Mouse (Mus musculus) T-helper 17 cell (primary cell): ENCODE results near the gene Ap5z1.

ENCODE experiments used
- in situ Hi-C, 2 experiments: fragments of 300-600 bp; cut with MboI, MseI; formaldehyde crosslinking; loops; 1 replicate in 1 of 2; 2 replicates in 1 of 2; pipeline ENCODE4 v1.15.1; 2025; ENCODE audit warnings: high pct_unique_total_duplicates in 2 of 2

The Ap5z1 gene

DNA sequence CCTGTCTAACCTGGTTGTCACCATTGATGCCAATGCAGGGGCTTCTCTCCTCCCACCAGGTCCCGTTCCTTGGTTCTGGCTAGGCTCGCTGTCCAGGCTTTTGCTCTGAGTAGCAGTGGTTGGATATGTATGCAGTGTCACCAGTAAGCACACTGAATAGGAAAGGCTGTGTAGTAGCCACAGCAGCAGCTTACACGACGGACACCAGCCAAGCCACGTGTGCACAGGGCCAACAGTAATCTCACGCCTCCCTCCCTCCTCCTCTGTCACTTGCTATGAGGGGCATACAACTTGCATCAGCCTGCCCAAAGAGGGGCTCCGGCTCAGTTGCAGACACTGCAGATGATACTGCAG is 46.3 kb downstream of the Ap5z1 start:
- in situ Hi-C loops = no loop called here

DNA sequence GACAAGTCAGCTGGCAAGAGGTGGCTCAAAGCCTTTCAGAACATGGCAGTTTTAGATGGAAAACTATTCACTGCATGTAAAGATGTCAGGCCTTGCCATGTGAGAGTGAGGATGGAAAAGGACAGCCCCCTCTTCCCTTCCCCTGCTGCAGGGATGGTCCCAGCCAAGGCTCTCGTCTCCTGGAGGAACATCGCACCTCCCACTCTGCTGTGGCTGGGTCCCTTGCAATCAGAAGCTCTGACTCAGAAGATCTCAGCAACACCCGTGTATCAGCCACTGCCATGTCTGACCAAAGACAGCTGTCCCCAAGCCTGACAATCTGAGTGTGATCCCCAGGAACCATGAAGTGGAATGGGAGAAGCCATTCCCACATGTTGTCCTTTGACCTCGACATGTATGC is 48.4 kb downstream of the Ap5z1 start:
- in situ Hi-C loops = no loop called here

DNA sequence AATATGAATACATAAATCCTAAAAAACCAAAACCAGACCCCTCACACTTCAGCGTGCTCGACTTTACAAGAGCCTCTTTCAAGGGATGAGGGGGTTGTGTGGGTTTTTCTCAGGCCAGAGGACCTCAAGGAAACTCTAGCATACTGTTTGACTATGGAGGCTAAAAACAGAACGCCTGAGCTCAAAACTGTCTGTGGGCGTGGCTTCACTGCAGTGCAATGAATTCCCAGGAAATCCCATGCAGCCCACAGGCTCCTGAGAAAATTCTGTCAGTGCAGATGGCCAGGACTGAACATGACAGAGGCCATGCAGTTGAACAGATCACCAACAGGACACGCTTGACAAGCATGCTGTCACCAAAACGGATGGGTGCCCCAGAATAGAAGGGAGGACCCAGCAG is 55.2 kb downstream of the Ap5z1 start:
- in situ Hi-C loops = no loop called here

DNA sequence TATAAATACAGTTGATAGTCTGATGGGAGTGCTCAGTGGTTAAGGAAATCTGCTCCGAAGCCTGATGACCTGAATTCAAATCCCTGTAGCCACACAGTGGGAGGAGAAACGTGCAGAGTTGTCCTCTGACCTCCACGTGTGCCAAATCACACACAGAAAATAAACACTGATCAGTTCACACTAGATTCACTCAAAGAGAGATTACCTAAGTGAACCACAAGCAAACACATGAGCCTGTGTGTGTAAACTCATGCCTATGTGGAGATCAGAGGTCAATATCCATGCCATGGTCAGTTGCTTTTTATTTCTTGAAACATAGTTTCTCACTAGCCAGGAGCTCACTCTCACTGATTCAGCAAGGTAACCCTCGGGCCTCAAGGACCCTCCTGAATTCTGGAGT is 56.6 kb downstream of the Ap5z1 start:
- in situ Hi-C loops = no loop called here

DNA sequence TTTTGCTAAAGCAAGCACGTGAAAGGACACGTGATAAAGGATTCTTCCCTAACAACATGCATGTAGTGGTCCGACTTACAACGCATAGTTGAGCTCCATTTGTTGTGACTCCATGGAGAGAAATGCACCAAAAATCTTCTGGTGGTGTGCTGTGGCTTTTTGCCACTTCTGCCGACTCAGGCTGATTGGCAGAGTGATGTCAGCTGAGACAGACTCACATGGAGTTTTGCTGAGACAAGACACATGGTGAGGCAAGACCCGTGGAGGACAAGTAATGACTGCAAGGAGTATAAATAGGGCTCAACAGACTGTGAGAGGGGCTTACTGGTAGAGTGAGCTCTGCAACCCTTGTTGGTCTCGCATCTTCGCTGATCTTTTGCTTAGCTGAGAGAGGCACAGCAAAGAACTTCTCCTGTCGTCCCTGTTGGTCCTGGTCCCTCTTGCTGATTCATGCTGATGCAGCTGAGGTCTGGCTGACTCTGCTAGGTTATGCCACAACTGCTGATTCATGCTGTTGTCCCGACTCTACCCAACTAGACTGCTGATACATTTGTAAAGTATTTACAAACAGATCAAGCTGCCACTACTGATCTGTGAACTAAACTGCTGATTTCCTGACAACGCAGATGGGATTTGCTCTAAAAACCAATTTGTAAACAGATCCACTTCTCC is 57.6 kb downstream of the Ap5z1 start:
- in situ Hi-C loops = no loop called here

DNA sequence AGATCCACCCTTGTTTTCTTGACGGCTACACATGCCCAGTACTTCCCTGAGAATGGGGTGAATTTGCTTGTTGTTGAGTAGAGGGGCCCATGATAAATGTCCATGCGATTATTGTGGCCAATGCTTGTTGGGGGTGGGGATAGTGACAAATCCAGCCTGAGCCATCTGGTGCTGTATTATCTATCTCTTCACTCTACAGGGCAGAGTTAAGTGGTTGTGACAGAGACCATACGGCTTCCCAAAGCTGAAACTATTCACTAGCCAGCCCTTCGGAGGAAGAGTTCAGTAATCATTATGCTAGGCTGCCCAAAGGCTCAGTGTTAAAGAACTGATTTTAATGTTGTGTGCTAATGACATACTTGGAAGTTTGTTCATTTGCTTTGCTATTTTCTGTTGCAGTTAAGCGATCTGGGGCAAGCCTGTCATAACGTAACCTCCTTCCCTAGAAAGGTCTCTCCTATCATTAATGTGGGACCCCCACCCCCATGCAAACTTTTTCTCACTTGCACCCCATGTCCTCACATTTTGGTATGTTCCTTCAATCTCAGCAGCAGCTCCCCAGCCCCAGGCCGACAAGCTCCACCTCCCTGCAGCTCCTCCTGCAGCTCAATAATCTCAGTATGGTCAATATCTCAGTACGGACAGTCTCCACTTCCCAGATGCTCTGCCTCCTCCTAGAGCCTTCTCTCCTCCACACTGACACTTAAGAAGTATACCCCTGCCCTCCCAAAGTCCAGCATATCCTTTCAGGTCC is 61.1 kb downstream of the Ap5z1 start:
- in situ Hi-C loops = no loop called here
